Mouse (Mus musculus) cerebellum, postnatal 14 days (tissue): ENCODE data around the gene Tagap.

ENCODE experiments used
- DNase-seq, 2 experiments: peaks; one replicate each; pipeline ENCODE4 v3.0.0; 2021; ENCODE audit warnings: mixed read lengths in 2 of 2

The Tagap gene

GRCm38 (mm10) chr17:7925413-7926160 is at the start of gene Tagap:
Gene Tagap, plus strand, starts transcription at chr17:7926000.
- DNase-seq: no peak

- no peak for DNase-seq
Measured at GRCm38 (mm10) chr17:7876541-7876940, 49.3 kb upstream of the Tagap start.

GRCm38 (mm10) chr17:7877191-7877764 is 48.5 kb upstream of the Tagap start:
- DNase-seq: no peak

GRCm38 (mm10) chr17:7877878-7878277 is 47.9 kb upstream of the Tagap start:
- no peak for DNase-seq

- DNase-seq: no peak
Measured at GRCm38 (mm10) chr17:7879529-7879928, 46.3 kb upstream of the Tagap start.

- no peak for DNase-seq
Measured at GRCm38 (mm10) chr17:7883126-7883525, 42.7 kb upstream of the Tagap start.

- DNase-seq: no peak
Measured at GRCm38 (mm10) chr17:7884606-7885005, 41.2 kb upstream of the Tagap start.

GRCm38 (mm10) chr17:7887071-7887815 is 38.6 kb upstream of the Tagap start:
- DNase-seq: no peak

GRCm38 (mm10) chr17:7888291-7888690 is 37.5 kb upstream of the Tagap start:
- DNase-seq: no peak

GRCm38 (mm10) chr17:7889026-7889425 is 36.8 kb upstream of the Tagap start:
- no peak for DNase-seq

- DNase-seq: peak in 1 of 2 experiments; percentile 26
Measured at GRCm38 (mm10) chr17:7892676-7893075, 33.1 kb upstream of the Tagap start.

- DNase-seq: no peak
Measured at GRCm38 (mm10) chr17:7894094-7894493, 31.7 kb upstream of the Tagap start.

- DNase-seq: peak; percentile 11 to 13
Measured at GRCm38 (mm10) chr17:7896047-7896635, 29.7 kb upstream of the Tagap start.

GRCm38 (mm10) chr17:7897120-7897519 is 28.7 kb upstream of the Tagap start:
- no peak for DNase-seq

- no peak for DNase-seq
Measured at GRCm38 (mm10) chr17:7897756-7898155, 28.0 kb upstream of the Tagap start.

GRCm38 (mm10) chr17:7899233-7899632 is 26.6 kb upstream of the Tagap start:
- DNase-seq: no peak

GRCm38 (mm10) chr17:7899961-7900360 is 25.8 kb upstream of the Tagap start:
- no peak for DNase-seq

GRCm38 (mm10) chr17:7901536-7901935 is 24.3 kb upstream of the Tagap start:
- DNase-seq: no peak

- DNase-seq: peak; percentile 22 to 63
Measured at GRCm38 (mm10) chr17:7902362-7902761, 23.4 kb upstream of the Tagap start.

GRCm38 (mm10) chr17:7904992-7905391 is 20.8 kb upstream of the Tagap start:
- DNase-seq: no peak

GRCm38 (mm10) chr17:7905936-7906685 is 19.7 kb upstream of the Tagap start:
- no peak for DNase-seq

GRCm38 (mm10) chr17:7914596-7915227 is 11.1 kb upstream of the Tagap start:
- DNase-seq: no peak
